Mouse (Mus musculus): ENCODE results near the gene Eif4e.
A peak's percentile ranks its signal among the peaks of the same experiment; 100 is the strongest.

The Eif4e gene

DNA sequence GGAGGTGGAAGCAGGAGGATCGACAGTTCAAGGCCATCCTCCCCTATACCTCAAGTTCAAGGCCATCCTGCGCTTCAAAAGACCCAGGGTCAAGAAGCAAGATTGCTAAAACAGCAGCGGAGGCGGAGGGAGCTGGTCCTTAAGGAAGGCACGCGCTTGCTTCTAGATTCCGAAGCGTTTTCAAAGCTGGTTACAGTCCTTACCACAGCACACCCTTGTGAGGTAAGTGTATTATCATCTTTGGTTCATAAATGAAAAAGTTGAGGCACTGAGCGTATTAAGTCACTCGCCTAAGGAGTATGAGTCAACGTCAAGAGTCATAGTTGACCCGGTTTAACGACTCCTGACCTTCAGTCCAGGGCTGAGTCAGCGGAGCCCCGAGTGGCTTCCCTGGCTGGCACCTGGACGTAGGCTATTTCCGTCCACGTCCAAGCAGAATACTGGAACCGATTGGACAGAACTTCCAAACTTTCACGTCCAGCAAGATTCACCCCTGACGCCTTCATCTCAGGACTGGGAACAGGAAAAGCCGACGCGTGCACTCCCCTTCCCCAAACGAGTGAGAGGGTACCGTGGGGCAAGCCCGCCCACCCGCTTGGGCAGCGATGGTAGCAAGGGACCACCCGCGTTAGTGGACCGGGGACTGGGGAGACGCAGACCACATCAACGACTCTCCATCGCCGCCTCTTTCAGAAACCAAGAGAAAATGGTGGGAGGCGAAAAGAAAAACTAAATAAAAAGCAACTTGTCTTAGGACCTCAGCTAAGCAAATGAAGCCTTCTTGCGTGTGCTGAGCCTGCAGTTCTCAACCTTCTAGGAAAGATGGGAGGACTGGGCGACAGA is at the start of gene Eif4e:
Eif4e (plus strand) TSS at position 107 of the 843 bp plus-strand sequence.
- DNase-seq, result no peak

DNA sequence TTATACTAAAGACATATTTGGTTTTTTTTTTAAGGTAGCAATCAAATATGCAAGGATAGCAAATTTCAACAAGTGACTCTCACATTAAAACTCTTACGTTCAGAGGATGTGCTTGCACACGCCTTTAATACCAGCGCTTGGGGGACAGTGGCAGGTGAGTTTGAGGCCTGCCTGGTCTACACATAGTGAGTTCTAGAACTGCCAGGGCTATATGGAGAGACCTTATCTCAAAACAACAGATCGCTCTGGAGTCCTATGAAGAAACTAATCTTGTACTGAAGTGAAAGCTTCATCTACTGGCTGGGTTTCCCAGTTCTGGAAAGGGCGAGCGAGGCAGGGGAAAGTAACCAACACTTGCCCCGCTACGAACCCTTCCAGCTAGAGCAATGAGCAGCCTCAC is 46.5 kb upstream of the Eif4e start:
- DNase-seq, result no peak

DNA sequence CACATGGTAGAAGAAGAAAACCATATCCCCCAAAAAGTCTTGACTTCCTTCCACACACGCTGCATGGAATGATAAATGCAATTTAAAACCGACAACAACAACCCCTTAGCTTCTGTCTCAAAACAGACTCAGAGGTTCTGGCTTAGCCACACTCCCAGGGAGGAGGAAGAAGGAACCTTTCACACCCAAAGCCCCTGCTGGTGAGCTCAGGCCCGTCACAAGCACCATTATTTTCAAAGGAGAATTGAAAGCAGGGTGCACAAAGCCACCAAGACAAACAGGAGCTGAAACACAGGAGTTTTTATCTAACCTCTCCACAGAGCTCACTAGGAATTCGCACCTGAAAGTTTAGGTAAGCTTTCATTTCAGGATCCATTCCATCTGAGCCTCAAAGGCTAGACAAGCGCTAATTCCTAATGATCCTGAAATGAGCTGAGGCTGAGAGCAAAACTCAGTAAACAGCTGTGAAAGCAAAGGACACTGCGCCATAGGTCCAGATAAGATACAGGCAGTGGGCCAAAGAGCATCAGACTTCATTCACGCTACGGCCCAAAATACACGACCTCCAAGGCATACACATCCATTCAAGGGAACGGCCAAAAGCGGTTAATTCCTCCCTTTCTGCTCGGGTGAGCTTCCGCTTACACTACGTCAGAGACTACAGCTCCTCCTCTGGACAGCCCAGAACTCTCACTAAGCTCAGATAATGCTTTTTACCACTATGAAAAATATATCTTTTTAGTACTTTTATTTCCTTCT is 44.3 kb upstream of the Eif4e start:
- DNase-seq, result no peak

DNA sequence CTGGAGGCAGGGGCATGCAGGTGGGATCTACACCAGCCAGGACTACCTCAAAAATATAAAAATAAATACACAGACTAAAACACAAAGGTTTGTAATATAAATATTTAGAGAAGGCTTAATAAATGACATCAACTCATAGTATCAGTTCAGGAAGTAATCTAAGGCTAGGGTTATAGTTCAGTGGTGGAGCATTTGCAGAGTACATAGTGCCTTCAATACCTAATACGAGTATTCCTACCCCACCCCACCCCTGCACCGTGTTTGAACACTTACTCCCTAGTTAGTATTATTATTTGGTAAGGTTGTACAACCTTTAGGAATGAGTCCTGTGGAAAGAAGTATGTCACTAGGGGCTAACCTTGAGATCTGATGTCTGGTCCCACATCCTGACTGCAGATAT is 42.7 kb upstream of the Eif4e start:
- DNase-seq, result no peak

DNA sequence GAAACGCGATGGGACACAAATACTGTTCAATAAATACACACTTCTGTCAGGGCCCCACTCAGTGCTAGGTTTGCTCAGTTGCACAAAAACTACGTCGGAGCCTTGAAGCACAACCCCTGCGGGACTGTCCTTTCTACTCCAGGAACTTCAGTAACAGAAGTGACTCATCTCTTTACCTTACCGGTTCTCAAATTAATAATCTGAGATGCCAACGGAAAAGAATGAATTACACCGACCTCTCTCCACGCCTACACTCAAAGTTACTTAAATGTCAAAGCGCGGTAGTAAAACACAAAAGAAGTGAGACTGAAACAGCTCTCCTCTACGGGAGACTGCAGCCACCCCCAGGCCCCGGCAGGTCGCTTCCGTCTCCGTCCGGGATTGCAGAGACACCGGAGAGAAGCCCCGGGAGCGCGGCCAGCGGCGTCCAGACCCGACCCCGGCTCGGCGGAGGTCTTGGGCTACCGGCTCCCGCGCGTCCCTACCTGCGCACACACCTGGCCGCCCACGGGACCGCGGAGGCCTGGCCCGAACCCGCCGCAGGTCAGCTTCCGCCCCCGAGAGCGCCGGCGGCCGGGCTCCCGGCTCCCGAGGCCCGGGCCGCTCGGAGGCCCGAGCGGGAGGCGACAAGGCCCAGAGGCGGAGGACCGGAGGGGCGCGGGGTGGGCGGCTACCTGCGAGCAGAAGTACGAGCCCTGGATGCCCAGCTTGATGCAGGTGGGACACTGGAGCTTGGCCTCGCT is 37.2 kb upstream of the Eif4e start:
- DNase-seq, result no peak

DNA sequence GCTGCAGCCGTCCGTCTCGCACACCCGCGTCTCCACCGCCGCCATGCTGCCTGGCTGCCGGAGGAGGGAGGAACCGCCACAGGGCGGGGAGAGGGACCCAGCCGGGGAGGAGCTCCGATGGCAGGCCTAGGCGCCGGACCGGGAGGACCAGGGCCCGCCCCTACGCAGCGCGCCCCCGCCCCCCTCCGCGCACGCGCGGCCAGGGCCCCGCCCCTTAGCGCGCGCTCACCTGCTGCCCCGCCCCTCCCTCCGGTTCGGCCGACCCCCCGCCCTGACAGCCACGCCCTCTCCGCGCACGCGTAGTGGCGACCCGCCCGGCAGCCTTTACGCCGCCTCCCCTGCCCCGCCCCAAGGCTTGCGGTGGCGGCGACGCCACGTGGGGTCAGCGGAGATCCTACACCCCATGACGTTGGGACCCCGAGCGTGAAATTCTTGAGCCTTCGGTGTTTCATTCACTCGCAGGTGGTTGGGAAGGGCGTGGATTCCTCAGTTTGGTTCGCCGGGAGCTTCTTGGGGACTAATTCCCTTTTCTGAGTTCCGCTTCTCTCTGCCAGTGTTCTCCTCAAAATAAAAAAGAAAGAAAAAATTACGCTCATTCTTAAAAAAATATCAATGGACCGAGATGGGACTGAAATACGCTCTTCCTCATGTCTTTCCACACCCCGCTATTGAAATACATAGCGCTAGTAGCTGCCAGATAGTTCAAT is 36.5 kb upstream of the Eif4e start, which contains the start of gene Metap1:
Metap1 (minus strand) TSS at position 189 of the 707 bp plus-strand sequence.
- DNase-seq, result peak; percentile 95

DNA sequence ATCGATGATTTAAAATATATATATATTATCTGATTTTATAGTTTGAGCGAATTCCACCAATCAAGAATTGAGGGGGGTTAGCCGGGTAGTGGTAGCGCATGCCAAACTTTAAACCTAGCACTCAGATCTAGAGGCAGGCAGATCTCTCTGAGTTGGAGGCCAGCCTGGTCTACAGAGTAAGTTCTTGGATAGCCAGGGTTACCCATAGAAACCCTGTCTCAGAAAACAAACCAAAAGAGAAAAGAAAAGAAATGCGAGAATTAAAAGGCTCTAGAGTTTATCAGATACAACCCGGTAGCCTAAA is 36.0 kb upstream of the Eif4e start:
- DNase-seq, result no peak

DNA sequence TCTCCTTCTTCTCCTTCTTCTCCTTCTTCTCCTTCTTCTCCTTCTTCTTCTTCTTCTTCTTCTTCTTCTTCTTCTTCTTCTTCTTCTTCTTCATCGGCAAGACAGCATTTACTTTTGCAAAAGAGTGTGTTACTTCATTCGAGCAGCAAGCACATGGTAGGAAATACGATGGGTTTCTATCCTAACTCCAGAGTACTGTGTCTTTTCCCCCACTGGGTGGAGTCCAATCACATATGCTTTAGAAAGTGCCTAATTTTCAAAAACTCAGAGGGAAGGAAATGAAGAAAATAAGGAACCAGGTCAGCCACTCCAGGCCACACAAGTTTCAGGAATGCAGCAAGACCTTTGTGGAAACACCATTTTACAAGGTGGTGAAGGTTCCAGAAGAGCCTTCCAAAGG is 32.3 kb upstream of the Eif4e start:
- DNase-seq, result no peak

DNA sequence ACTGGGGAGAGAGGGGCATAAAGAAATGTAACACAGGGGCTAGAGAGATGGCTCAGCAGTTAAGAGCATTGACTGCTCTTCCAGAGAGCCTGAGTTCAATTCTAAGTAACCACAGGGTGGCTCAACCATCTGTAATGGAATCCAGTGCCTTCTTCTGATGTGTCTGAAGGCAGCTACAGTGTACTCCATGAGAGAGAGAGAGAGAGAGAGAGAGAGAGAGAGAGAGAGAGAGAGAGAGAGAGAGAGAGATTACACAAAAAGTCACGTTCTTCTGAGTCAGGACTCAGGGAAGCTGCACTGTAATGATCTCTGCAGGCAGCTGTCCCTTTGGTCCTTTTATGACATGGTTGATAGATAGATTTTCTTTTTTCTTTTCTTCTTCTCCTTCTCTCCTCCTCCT is 31.4 kb upstream of the Eif4e start:
- no peak for DNase-seq

DNA sequence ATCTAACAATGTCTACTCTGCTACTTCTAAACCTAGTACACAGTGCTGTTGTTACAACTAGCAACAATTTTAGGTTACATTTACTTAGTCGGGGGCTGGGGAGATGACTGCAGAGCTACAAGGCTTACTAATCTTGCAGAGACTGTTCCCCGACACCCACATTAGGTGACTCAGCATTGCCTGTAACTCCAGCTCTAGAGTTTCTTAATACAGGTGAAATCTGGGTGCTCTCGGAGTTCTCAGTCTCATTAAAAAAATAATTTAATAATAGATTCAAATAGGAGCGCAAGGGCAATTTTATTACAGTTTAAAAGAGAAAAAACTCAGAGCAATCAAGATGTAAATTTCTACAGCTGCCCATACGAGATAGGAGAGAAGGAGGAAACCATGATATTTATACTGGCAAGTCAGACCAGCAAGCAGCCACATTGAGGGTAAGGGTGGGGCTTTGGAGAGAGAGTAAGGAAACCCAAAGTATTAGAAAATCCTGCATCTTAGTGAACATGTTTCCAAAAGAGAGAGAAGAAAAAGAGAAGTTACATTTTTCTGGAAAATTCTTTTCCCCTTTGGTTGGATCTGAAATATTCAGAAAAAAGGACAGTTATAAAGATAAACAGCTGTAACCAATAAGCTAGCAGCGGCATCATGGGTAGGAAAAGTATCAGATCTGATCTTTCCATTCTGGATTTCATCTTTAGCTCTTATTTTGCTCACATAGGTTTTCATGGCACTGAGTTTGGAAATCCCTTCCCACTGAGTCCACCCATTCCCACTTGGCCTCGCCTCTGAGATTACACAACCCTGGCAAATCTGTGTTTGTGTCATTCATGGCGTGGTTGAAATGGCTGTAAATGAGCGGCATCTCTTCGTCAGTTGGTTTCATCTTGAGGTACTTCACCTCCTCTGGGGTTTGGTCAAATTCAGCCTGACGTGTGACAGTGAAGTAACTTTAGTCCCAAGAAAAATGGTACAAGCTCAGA is 30.5 kb upstream of the Eif4e start:
- no peak for DNase-seq

DNA sequence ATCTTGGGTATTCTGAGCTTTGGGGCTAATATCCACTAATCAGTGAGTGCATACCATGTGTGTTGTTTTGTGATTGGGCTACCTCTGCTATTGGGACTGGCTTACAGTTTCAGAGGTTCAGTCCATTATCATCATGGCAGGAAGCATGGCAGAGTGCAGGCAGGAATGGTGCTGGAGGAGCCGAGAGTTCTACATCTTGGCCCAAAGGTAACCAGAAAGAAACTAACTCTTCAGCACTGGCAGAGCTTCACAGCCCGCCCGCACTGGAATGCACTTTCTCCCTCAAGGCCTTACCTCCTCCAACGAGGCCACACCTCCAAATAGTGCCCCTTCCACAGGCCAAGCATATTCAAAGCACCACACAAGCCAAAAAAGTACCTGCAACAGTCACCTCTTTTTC is 27.2 kb upstream of the Eif4e start:
- no peak for DNase-seq

DNA sequence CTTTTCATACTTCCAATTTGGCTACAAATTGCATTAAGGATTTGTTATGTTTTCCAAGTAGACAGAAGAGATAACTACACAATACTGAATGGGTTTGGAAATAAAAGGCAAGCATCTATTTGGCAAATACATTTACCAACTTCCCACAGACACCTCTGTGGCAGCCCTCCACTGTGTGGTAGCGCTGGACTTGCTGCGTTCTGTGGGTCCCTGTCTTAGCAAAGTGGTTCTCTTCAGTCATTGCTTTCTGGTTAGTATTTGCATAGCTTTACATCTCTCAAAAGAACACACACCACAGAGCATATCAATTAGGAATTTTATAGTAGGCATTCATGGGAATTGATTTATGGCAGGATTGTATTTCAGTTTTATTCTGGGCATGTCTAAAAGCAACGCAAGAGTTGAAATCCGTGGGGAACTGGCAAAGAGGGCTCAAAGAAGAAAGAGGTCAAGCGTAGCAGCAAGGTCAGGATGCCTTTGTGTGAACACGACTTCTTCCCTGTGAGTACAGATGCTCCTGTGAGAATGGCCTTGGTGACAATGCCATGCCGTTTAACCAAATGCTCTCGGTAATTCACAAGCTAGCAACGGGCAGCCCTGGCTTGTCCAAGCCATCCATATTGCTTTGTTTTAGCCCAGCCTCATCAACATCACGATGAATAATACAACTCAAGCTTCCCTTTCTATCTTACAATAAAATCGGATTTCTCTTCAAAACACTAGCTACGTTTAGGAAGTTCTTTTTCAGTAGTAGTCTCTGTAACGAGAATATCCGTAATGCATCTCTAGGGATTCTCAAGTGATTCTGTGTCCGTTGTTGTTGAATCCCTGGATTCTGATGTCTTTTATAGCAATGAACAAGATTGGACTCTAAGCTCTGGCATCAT is 25.9 kb upstream of the Eif4e start:
- DNase-seq, result no peak

DNA sequence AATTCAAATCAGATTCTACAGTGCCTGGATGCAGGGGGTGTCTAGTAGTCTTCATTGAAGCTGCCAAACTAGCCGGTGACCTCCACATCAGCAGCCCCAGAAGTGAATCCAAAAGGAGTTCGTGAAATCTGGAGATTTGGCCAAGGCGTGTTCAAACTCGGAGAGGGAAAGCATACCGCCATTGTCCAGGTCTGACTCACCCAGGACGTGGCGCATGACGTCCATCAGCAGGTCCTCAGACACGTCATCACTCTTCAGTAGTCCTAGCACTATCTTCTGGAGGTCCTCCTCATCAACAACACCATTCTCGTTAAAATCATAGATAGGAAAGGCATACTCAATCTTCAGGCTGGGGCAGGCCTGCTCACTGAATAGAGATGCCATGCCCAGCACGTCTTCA is 22.2 kb upstream of the Eif4e start:
- DNase-seq, result no peak

DNA sequence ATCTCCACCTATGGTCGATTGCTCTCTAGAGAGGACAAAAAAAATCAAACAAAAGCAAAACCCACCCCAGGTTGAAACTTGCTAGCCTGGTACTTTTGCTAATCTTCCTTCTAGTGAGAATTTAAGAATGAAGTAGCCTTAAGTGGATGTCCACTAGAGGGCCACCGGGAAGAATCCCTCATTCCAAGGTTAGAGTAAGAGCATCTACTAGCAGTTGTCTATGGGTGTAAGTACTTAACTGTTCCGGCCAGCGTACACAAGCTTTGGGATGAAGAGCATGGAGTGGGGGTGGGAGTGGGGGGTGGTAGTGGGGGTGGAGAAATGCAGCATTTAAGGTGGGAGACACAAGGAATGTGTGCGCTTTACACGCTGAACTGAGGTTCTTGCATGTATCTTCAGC is 19.2 kb upstream of the Eif4e start:
- no peak for DNase-seq

DNA sequence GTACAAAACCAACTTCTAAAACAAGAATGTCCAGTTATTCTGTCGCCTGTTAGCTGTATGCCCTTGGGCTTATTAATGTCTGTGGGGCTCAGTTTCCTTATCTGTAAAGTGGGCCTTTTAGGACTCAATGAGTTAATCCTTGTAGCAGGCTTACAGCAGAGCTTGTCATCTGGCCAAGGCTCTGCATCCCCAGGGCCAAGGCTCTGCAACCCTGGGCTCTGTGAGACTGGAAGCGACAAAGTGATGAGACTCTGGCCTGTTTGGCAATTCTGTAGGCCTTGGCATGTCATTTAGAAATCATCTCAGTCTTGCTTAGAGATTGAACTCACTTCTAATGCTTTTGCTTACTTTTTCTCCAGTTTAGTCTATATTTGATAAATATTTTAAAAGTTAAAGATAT is 16.4 kb upstream of the Eif4e start:
- DNase-seq, result no peak

DNA sequence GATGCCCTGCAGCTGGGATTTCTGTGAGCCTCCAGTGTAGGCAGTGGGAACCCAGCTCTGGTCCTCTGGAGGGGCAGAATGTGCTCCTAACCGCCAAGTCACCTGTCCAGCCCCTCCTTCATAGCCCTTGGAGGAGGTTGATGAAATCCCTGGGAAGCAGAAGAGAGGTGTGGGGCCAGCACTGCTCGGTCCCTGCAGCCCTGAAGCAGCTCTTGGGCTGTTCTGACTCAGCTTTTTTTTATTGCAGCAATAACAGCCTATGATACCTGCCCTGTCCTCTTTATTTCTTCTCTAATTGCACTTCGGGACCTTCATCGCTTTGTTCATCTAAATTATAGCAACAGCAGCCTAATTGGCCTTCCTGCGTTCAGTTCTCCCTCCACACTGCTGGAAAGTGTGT is 15.5 kb upstream of the Eif4e start:
- no peak for DNase-seq

DNA sequence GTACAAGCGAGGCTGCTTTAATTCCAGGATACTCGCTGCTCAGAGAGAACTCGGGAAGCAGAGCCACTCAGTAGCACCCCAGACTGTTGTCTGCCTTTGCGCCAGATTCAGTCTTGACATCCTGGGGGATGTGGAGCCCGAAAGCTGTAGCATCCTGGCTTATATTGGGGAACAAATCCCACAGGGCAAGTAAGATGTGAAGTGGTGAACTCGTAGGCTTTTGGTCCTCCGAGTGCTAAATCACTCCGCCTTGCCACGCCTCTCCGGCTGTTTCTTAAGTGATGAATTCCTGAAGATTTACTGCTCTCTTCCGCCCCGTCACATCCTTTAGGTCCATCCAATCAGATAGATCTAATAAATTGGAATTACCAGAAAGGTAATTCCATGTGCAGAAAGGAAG is 12.7 kb upstream of the Eif4e start:
- no peak for DNase-seq

DNA sequence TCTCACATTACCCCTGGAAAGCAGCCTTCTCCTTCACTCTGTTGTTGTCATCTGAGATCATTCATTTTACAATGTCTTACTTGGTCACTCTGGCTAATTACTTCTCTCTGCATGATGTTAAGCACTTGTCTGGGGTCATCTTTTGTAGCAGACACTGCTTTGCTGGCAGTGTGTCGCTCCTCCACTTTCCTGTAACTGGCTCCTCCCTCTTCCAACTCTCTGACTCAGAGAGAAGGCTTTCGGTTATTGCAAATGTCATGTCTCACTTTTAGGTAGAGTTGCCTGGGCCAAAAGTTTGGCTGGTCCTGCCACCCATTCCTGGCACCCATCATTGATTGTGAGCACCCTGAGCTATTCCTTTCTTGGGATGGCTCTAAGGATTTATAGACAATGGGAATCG is 11.2 kb upstream of the Eif4e start:
- no peak for DNase-seq

DNA sequence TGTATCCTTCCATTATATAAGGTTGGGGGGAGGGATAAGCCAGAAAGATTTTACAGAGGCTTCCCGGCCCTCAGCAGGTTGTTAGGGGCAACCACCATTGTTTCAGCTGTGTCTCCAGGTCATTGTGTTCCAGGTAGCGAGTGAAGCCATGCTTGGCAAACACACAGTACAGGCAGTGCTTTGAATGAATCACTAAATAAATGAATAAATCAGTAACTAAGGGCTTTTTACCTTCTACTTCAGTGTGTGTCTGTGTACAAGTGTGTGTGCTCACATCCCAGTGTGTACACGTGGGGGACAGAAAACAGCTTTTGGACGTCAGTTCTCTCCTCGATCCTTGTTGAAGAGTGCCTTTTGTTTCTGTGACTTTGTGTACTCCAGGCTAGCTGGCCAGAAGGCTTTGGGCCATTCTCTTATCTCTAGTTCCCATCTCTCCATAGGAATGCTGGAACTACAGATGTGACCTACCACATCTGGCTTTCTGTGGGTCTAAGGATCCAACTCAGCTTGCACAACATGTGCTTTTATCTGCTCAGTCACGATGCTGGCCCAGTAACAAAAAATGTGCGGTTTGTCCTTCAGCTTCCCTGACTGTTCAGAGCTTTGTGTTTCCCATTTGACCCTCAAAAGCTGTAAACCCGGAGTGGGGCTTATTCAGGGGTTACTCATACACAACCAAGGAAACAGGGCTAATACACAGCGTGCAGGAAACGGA is 10.2 kb upstream of the Eif4e start:
- DNase-seq, result no peak

DNA sequence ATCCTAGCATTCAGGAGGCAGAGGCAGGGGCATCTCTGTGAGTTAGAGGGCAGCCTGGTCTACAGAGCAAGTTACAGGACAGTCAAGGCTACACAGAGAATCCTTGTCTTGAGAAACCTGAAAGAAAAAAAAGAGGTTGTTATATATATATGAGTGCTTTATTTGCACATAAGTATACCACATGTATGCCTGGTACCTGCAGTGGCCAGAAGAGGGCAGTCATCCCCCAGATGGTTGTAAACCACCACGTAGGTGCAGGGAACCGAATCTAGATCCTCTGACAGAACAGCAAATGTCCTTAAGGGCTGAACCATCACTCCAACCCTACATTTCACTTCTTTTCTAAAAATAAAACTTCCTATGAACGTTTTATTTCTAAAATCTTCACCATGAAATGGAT is 8.1 kb upstream of the Eif4e start:
- no peak for DNase-seq
